Mouse (Mus musculus) liver (tissue): ENCODE measurements around the gene Sh3d19.
A peak's percentile ranks its signal among the peaks of the same experiment; 100 is the strongest.
"Not testable (repeated sequence)": the region's sequence is repeated elsewhere in the genome, so short reads cannot be mapped to it uniquely, and the experiment has no call there.

Experiments
- DNase-seq: peaks from one replicate; pipeline ENCODE4 v3.0.0-alpha.2; 2020; ENCODE audit warnings: mixed read lengths

Sh3d19 gene

GRCm38 (mm10) chr3:85981761-85982160 is 10.9 kb downstream of the Sh3d19 start:
- not testable (repeated sequence) for DNase-seq

DNA sequence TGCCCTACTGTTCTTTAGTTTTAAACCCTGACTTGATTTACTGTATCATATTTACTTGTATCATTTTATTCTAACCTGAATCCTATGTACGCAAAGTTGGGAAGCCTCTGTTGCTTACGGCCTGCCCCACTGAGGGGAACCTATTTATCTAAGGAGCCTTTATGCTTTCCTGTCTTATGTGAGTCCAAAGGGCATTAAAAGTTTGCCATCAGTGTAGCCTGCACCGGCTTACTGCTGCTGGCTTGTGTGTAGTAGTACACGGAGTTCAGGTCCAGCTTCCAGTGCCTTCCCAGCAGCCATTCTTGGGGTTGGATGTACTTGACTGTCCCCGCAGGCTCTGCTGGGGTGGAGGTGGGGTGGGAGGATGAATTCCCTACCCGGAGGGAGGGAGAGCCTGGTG is 13.6 kb downstream of the Sh3d19 start:
- DNase-seq, result no peak

GRCm38 (mm10) chr3:85987225-85987624 is 16.3 kb downstream of the Sh3d19 start:
- no peak for DNase-seq

DNA sequence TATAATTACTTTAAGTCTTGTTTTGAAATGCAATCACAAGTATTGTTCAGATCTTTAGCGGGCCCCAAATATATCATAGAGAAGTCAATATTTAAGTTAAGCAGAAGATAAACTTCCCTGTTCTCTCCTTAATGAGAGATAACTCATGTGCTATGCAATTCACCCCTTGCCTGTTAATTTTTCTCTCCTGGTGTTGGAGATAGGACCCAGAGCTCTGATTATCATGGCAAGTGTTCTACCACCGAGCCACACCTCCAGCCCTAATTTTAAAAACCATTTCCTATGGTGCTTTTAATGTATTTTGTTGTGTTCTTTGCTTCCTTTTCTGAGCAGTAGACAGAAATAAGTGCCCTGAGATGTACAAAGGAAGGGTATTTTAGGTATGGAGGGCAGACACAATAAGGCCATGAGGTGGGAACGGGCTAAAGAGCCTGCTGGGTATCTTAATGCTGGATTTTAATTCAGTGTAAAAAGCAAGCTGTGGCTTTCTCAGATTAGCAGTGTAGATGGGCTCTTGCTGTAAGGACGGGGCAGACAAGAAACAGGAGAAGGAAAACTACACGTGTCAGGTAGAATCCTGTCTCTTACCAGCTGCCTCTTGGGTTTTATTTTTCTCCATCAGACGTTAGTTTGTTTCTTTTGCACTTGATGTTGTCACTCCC is 20.4 kb downstream of the Sh3d19 start:
- DNase-seq, result no peak

DNA sequence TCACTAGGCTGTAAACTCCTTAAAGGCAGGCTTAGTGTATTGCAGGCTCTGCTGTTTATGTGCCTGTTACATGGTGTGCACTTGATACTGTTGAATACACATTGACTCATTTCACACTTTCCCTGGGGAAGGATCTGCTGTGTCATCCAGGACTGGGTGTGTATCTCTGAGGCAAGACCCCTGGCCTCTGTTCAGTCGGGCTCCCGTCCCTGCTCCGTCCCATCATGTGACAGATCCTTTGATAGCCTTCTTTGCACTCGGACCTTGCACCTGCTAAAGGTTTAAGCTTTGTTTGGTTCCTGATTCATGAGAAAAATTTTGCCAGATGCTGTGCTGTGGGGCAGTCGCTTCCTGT is 20.9 kb downstream of the Sh3d19 start:
- DNase-seq, result peak; percentile 81

DNA sequence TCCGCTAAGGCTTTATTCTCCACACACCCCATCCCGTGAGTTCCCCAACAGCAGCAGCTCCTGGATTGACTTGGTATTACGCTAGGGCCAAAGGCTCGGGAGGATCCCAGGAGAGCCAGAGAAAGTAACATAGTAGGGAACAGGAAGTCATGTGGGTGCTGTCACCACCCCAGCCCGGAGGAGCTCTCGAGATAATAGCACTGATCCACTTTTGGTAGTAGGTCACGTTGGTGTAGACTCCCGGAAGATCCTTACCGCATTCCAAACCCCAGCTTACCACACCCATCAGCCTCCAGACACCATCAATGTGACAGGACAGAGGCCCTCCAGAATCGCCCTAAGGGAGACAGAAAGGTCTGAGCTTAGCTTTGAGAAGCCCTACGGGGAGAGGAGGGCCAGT is 22.8 kb downstream of the Sh3d19 start:
- peak; percentile 35 for DNase-seq

GRCm38 (mm10) chr3:85994645-85995044 is 23.7 kb downstream of the Sh3d19 start:
- DNase-seq, result no peak

DNA sequence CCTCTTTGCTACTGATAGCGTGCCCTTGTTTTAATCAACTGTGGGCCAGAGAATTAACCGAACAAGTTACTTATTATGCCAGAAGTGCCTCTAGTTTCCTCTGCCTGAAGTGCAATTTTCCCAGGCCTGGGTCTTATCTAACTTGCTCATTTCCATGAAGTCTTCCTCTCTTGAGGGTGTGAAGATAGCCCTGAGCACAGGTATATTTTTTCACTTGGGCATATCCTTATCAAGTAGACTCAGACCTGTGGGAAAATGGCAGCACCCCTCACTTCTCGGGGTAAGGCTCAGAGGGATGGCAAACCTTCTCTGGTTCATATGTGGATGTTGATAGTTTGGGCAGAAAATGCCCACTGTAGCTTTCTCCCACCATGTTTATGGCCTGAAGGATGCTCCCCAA is 30.4 kb downstream of the Sh3d19 start:
- peak; percentile 22 for DNase-seq

GRCm38 (mm10) chr3:86002423-86002822 is 31.5 kb downstream of the Sh3d19 start, which contains the start of gene Prss48:
TSS of gene Prss48 (minus strand) at chr3:86002491.
- DNase-seq, result peak; percentile 57

DNA sequence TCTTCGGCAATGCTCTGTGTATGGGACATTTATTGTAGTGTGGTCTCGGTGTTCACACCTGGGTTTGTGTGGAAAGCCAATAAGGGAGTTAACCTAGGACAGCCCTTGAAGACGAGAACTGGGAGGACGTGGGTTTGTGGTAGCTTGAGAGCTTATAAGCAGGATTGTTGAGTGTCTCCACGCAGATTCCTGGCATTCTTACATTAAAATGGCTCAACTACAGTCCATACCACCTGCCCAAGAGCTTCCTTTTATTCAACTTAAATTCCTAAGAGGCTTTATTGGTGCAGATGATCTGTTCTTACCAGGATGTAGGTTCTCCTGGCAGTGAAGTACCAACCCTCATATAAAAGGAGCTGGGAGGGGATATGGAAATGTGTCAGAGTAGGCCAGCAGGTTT is 32.0 kb downstream of the Sh3d19 start:
- DNase-seq, result no peak

DNA sequence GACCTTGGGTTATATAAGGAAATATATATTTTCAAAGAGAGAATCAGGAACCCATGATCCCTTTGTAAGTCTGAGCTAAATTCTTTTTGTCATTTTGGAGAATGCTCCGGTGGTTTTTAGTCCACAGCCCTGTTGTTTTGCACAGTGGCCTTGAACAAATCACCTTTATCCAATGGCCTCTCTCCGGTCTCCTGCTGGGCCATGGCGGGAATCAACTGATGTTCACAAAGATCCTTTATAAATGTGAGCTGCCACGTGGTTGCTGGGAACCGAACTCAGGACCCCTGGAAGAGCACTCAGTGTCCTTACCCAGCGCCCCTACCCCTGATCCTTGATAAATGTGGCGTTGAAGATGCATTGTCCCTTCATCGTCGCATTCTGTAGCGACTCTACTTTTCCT is 33.8 kb downstream of the Sh3d19 start:
- no peak for DNase-seq

- no peak for DNase-seq
These were observed 39.7 kb downstream of the Sh3d19 start for GRCm38 (mm10) chr3:86010618-86011017.

DNA sequence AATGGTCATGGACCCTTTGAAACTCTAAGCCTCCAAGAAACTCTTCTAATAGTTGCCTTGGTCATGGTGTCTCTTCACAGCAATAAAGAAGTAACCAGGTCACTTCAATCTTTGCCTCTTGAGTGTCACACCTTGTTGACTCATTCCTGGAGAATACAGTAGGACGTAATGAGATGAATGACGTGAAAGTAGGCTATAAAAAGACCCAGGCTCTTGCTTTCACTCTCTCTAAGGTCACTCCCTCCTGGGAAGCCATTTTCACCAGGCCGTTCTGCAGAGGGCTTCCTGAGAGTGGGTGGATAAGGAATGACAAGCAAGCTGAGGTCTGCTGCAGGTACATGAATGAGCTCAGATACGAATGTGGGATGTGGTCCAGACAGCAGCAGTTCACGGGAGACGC is 40.5 kb downstream of the Sh3d19 start:
- no peak for DNase-seq

DNA sequence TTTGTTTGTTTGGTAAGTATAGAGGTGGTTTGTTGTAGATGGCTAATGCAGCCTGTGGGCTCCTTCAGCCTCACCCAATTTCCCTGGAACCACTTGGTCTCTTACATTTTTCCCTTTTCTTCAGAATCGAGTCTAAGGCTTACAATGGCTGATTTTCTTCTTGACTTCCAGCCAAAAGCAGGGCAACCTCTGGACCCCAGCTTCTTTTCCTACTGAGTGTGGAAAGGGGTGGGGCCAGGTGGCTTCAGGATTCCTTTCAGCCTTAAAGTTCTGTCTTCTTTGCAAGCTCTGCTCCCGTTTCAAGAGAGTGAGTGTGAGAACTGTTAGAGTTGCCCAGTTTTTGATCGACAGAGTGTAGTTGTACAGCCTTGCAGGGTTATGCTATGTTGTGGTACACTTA is 40.9 kb downstream of the Sh3d19 start:
- DNase-seq, result no peak

GRCm38 (mm10) chr3:86013837-86014236 is 42.9 kb downstream of the Sh3d19 start:
- no peak for DNase-seq

GRCm38 (mm10) chr3:86016965-86017364 is 46.1 kb downstream of the Sh3d19 start:
- no peak for DNase-seq

DNA sequence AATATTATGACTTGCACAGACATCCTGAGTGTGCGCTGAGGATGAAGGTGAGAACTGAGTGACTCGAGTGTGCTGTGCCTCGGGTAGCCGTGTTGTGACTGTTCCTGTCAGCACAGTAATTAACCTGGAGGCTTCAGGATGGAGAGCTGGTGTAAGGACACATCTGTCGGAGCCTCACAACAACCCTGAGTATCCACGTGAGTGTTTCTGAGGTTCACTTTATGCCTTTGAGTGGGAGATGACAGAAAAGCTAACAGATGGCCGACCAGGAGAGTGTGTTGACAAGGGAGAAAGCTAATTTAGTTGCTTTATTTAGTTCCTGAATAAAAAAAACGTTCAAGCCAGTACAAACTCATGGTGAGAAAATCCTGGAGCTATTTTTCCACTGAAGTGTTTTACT is 46.6 kb downstream of the Sh3d19 start:
- DNase-seq, result no peak

GRCm38 (mm10) chr3:86020921-86021650 is 50.2 kb downstream of the Sh3d19 start:
- no peak for DNase-seq

- DNase-seq, result no peak
These were observed 50.7 kb downstream of the Sh3d19 start for GRCm38 (mm10) chr3:86021651-86022050.

GRCm38 (mm10) chr3:86024065-86024795 is 53.3 kb downstream of the Sh3d19 start:
- no peak for DNase-seq

DNA sequence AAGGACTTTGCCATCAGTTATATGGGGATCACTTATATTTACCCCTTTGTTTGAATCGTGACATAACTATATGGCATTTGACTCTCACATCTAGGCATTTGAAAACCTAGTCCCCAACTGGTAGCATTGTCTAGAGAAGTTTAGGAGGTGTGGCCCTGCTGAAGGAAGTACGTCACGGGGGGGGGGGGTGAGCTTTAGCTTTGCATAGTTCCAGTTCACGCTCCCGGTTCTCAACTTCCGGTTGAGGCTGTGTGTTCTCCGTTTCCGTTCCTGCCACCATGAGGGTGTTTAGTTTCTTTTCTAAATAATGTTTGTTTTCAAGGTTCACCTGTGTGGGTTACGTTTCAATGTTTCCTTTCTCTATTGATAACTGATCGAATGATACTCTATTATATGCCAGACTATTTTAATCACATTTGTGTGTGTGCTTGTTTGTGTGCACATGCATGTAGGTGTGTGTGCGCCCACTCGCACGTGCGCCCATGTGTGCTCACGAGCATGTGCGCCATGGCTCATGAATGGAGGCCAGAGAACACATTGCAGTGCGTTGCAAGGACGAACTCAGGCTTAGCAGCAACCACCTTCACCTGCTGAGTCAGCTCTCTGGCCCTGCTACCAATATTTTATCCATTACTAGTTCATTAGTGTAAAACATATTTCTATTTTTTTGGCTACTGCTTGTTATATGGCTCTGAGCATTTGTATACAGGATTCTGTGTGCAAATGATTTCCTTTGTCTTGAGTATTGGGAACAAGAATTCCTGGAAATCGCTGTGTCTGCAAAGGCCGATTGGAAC is 54.6 kb downstream of the Sh3d19 start:
- no peak for DNase-seq

DNA sequence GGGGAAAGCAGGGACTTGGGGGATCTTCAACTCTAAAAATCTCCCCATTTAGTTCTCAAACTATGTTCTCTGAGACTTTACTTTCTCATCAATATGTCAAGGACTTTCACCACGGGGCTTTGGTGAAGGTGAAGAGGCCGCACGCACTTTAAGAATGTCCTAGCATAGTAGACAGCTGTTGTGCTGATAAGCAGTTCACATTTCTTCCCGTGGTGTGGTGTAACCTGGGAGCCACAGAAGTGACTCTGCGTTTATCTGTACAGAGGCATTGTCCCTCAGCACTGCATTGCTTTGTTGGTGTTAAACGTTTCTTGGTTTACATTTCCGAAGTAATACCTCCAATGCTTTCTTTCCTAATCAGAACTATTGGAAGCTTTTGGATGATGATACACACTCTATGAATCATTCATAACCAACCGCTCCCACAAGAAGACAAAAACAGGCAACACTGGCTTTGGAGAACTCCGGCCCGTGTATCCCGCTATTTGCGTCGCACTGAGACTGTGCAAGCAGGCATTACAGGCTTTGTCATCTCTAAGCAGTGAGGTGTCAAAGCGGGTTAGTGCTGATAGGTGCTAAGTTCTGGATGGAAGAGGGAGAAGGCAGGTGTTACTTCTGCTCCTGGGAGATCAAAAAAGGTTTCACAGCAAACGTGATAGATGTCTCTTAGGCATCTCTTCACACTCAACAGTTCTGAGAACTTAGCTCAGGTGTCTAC is 57.9 kb downstream of the Sh3d19 start:
- no peak for DNase-seq
